Mouse (Mus musculus) large intestine, adult 2 months (tissue): Measurements from ENCODE around the gene Plek2. TPM values are rescaled to one million over a fixed set of nuclear protein-coding genes. Genes with fewer than 3 reads are reported as not detected.
"Not testable (repeated sequence)": the region's sequence is repeated elsewhere in the genome, so short reads cannot be mapped to it uniquely, and the experiment has no call there.

Experiments used
- DNase-seq: peaks from one replicate; pipeline ENCODE4 v3.0.0-alpha.2; 2012; ENCODE audit warnings: low read depth, low spot score
- WGBS: fragments of 180-500 bp; shearing (Covaris S2); methylation state at CpG from one replicate; pipeline ENCODE4 v1.1.7; 2018; 5-methylcytosine and 5-hydroxymethylcytosine counted together
- polyA plus RNA-seq: library from polyadenylated mRNA; depleted of rRNA; stranded (reverse); fragments of >200 nt; gene quantifications from 2 replicates; pipeline ENCODE4 v1.2.3, GENCODE M21; 2012; rRNA removed

Plek2 gene
- 16.3 and 37.4 TPM in 2 replicates for polyA plus RNA-seq

- no peak for DNase-seq
- WGBS = 1% methylated on average over 38 of the region's 38 CpGs
These were observed at the start of gene Plek2 for GRCm38 (mm10) chr12:78906707-78907162. Gene Plek2, minus strand, starts transcription at chr12:78906964.

DNA sequence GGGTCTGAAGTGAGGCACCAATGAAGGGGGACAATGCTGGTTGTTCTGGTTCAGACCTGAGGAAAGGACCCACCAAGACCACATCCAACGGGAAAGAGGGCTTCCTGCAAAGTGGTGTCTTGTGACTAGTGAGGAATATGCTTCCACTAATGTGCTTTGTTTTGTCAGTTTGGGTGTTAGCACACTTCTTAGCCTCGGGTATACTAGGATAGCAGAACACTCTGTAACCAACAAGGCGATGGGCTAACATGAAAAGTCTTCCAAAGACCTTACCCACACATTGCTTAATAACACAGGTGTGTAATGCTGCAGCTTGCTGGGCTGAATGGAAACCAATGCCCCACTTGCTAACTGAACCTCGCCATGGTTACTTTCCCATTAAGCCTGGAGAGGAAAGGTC lies 49.6 kb upstream of the Plek2 start:
- 85% methylated on average over 4 of the region's 4 CpGs for WGBS
- DNase-seq = no peak

DNA sequence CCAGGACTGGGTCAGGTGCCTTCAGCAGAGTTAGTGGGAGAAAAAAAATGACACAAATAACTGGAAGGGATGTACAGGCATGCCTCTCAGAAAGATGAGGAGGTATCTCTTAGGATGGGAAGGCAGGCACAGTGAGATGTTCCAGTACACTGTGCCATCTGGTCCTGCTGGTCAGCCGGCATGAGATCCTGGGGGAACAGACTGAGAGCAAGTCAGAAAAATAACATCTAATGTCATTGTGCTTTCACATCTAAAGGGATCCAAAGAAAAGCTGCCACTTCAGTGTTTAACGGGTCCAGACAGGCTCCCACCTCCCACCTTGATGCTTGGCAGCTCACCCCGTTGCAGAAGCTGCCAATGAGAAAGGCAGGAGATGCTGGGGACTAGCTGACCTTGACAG lies 45.7 kb upstream of the Plek2 start:
- WGBS = 81% methylated on average over 3 of the region's 3 CpGs
- no peak for DNase-seq

DNA sequence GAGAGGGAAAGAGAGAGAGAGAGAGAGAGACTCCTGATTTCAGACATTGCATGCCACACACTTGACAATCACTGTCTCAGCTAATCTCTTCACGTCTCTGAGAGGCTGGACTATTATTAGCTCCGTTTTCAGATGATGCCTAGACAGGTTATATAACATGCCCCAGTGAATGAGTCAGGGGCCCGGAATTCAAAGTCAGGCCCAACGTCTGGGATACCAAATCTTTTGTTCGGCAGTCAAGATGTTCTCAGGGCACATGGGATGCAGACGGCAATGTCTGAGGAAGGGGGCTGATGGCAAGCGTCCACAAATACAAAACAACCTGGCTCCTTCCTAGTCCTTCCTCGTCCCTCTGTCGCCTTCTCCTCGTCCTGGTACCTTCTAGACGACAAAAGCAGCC lies 45.3 kb upstream of the Plek2 start:
- no peak for DNase-seq
- WGBS = 73% methylated on average over 11 of the region's 11 CpGs

DNA sequence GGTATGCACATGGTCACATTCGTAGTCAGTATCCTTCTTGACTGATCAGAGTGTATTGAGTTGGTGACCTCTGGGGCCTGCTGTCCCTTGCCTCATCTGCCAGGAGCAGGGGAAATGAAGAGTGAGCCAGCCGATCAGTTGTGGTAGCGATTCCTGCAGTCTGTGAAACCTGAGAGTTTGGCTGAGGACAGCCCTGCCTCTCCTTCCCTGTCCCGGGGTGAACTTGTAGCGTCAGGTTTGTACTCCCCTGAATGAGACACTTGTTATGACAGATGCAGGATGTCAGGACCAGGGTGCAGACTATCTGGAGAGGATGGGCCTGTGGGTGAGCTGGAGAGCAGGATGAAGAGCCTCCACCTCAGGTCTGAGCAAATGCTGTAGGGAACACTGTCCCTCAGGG lies 40.9 kb upstream of the Plek2 start:
- DNase-seq = no peak
- 76% methylated on average over 5 of the region's 5 CpGs for WGBS

DNA sequence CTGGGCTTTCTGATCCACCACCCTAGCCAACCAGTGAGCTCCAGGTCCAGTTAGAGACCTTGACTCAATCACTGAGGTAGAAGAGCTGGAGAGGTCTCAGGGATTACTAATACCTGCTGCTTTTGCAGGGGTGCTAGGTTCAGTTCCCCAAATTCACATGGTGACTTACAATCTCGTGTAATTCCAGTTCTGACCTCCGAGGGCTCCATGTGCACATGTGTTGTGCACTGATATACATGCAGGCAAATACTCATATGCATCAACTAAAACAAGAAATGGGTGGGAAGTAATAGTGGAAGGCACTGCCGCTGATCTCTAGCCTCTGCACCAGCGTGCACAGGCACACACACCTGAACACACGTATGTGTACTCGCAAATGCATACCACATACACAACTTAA lies 40.4 kb upstream of the Plek2 start:
- 67% methylated on average over 6 of the region's 6 CpGs for WGBS
- no peak for DNase-seq

GRCm38 (mm10) chr12:78942931-78943330 lies 36.2 kb upstream of the Plek2 start:
- whole genome bisulfite sequencing = 86% methylated on average over 6 of the region's 6 CpGs
- DNase-seq = no peak

DNA sequence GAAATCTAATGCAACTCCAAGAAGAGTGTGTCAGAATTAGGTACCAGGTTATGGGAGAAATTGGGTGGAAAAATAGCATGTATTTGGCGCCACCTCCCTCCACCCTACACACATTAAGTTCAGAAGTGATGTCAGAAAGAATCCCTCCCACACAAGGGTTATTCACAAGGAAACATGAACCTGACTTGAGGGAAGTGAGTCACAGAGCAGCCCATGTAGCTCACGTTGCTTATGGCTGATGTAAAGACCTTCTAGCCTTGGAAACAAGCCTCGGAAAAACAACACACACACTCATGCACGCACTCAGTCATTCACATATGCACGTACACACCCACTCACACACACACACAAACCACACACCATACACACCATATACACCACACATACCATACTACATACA lies 33.3 kb upstream of the Plek2 start:
- WGBS = 74% methylated on average over 5 of the region's 5 CpGs
- DNase-seq = no peak

GRCm38 (mm10) chr12:78939393-78940037 lies 32.8 kb upstream of the Plek2 start:
- DNase-seq = no peak
- 45% methylated on average over 7 of the region's 7 CpGs for WGBS

GRCm38 (mm10) chr12:78936494-78936893 lies 29.7 kb upstream of the Plek2 start:
- no peak for DNase-seq
- WGBS = 76% methylated on average over 4 of the region's 4 CpGs

DNA sequence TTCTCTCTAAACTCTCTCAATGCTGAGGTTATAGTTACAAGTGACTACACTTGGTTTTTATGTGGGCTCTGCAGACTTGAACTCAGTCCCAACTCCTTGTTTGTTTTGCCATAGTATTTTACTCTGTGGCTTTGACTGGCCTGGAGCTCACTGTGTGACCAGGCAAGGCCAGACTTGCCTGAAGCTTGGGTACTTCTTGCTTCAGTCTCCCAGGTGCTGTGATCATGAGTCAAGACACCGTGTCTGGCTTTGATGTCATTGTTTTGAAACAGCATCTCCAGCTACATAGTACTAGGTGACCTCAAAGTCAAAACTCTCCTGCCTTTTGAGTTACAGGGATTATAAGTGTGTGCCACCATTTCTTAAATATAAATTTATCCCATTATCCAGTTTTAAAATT lies 23.1 kb upstream of the Plek2 start:
- DNase-seq = no peak
- 71% methylated on average over 1 of the region's 1 CpGs for WGBS

- WGBS = 78% methylated on average over 5 of the region's 5 CpGs
- no peak for DNase-seq
These were observed 20.5 kb upstream of the Plek2 start for GRCm38 (mm10) chr12:78927287-78927686.

DNA sequence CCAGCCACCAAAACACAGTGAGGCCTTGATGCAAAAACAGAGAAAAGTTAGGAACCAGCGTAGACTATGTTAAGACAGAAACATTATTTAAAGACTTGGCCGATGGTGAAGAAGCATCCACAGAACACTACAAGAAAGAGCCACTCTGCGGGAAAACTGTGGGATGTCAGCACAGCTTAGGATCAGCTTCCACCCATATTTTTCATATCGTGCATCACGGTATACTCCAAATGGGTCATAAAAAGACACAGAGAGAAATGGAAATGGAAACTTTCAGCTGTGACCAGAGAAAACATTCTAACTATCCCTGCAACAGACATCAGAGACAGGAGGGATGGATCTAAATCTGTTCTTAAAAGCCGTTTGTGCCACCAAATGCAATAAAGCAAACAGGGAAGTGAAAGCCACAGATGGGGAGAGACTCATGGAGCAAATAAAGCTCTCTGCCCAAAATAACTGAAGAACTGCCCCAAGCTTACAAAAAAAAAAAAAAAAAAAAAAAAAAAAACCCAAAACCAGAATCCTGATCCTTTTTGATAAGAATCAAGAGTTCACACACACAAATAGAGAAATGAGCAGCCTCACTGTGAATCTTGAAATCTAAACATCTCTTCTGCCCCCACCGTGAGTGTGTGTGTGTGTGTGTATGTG lies 16.9 kb upstream of the Plek2 start:
- 66% methylated on average over 7 of the region's 7 CpGs for WGBS
- no peak for DNase-seq

DNA sequence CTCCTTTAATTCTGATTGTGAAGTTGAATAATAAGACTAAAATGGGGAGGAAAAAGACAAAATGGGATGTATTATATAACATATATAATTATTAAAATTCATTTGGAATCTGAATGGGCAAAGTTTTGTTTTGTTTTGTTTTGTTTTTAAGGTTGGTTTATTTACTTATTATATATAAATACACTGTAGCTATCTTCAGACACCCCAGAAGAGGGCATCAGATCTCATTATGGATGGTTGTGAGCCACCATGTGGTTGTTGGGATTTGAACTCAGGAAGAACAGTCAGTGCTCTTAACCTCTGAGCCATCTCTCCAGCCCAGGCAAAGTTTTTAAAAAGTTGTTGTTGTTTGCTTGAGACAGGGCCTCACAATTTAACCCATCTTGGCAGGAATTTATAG lies 16.2 kb upstream of the Plek2 start:
- not testable (repeated sequence) for DNase-seq

DNA sequence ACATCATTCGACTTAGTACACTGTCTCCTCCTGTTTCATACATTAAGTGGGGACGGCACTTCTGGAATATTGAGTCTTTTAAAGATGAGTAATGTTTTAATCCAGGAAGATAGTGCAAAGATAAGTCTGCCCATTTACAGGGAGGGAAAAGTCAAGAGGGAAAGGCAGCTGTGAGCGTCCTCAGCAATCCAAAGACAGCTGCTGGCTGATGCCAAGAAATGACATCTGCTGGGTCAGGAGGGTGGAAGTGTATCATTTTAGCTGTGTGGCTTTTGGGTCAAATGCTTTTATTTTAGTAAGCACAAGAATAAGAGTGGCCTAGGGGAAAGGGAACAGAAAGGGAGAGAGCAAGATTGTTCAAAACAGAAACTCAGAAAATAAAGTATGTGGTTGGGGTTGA lies 15.3 kb upstream of the Plek2 start:
- DNase-seq = no peak
- 74% methylated on average over 3 of the region's 3 CpGs for WGBS

DNA sequence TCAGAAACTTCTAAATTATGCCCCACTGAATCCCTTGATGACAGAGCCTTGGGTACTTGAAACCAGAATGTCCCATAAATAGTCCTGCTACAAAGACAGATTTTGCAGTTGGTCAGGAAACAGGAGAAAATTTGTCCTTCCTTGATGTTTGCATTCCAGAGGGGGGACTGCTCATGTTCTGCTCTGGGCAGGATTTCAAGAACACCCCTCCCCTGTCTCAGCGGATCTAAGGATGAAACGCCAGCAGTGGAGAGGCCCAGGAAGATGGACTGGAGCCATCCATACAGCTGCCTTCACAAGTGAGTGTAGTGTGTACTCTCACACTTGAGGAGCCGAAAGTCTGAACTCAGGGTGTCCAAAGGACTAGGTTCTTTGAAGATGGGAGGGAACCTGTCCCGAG lies 14.7 kb upstream of the Plek2 start:
- DNase-seq = no peak
- WGBS = 70% methylated on average over 4 of the region's 4 CpGs

GRCm38 (mm10) chr12:78919079-78919712 lies 12.4 kb upstream of the Plek2 start:
- peak; percentile 79 for DNase-seq
- 2% methylated on average over 16 of the region's 16 CpGs for WGBS

DNA sequence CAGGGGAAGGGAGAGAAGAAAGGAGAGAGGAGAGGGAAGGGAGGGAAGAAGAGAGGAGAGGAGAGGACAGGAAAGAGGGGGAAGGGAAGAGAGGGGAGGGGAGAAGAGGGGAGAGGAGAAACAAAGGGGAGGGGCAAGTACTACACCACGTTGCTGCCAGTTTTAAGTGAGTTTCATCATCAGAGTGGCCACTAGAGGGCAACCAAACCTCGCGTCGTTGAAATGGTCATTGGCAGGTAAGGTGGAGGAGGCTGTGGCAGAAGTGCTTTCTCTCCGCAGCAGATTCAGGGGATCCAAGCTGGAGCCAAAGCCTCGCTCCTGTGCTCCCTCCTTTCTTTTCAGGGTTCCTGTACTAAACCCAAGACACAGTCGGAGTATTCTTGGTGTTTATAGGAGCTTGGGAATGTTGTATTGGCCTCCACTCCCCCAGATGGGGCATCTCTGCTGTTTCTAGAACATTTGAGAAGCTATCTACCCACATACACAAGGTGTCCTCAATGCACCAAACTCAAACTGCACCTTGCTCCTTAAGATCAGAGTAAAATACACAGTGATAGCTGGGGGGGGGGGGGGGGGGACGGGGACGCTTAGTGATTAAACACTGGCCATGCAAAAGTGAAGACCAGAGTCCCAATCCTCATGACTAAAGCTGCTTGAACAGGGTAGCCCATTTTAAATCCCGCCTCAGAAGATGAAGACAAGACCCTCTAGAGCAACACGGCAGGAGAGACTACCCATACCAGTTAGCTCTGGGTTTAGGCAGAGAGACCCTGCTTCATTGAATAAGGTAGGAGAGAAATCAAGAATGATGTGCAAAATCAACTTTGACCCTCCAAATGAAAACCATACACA lies 11.7 kb upstream of the Plek2 start:
- peak; percentile 81 for DNase-seq
- 8% methylated on average over 11 of the region's 11 CpGs for WGBS

GRCm38 (mm10) chr12:78916278-78916677 lies 9.5 kb upstream of the Plek2 start:
- 83% methylated on average over 3 of the region's 3 CpGs for WGBS
- DNase-seq = no peak

- no peak for DNase-seq
- 92% methylated on average over 3 of the region's 3 CpGs for WGBS
These were observed 8.8 kb upstream of the Plek2 start for GRCm38 (mm10) chr12:78915561-78915960.
